ENCODE assay signal across 8 mouse cellular contexts in genomic region chr9:96952310-96952975, GRCm38 (mm10). TPM values are rescaled to one million over a fixed set of nuclear protein-coding genes. Genes with fewer than 3 reads are reported as not detected.
DNase-seq lines count a peak whose midpoint lies in the region; ATAC-seq lines count a peak whose summit lies in the region.
"Had no signal": no experiment of that assay in that cellular context is flagged by ENCODE, and none has a peak within 500 bp of the region (broad histone marks: within the 10 kb centered on the region; RNA-seq: fewer than 3 reads in every experiment).

No protein-coding gene starts in this region.

- no peaks in the 10 kb centered on the region for H3K27me3 ChIP-seq in intestine, embryonic 14.5 days (replicated peaks; ENCODE audit: control insufficient read depth, insufficient read depth, low read length)
- H3K27me3 ChIP-seq in forebrain, embryonic 15.5 days: no peaks in the 10 kb centered on the region
- H3K27me3 ChIP-seq: limb, embryonic 15.5 days had no signal

- no peak overlapping the region for H3K9ac ChIP-seq in intestine, embryonic 14.5 days (ENCODE audit: low read length)
- no peak overlapping the region for H3K9ac ChIP-seq in forebrain, embryonic 15.5 days (replicated peaks)
- H3K9ac ChIP-seq: limb, embryonic 15.5 days had no signal

- peak overlapping the region; percentile 51 for H3K27ac ChIP-seq in intestine, embryonic 14.5 days (ENCODE audit: low read depth)
- no peak overlapping the region for H3K27ac ChIP-seq in forebrain, embryonic 15.5 days (replicated peaks)
- H3K27ac ChIP-seq: limb, embryonic 15.5 days had no signal

- H3K9me3 ChIP-seq in intestine, embryonic 14.5 days (ENCODE audit: control insufficient read depth, low read length): no peaks in the 10 kb centered on the region
- no peaks in the 10 kb centered on the region for H3K9me3 ChIP-seq in forebrain, embryonic 15.5 days
- H3K9me3 ChIP-seq: limb, embryonic 15.5 days had no signal

- H3K36me3 ChIP-seq in intestine, embryonic 14.5 days (ENCODE audit: control insufficient read depth, insufficient read depth, low read length): no peaks in the 10 kb centered on the region
- no peaks in the 10 kb centered on the region for H3K36me3 ChIP-seq in forebrain, embryonic 15.5 days
- H3K36me3 ChIP-seq: limb, embryonic 15.5 days had no signal

- no peak overlapping the region for H3K4me2 ChIP-seq in intestine, embryonic 14.5 days (ENCODE audit: low read length)
- H3K4me2 ChIP-seq in forebrain, embryonic 15.5 days (replicated peaks): no peak overlapping the region
- H3K4me2 ChIP-seq: limb, embryonic 15.5 days had no signal

- peaks cover 27% of the 10 kb centered on the region for H3K4me1 ChIP-seq in intestine, embryonic 14.5 days (replicated peaks; ENCODE audit: control insufficient read depth, insufficient read depth, low read length)
- peaks cover 22% of the 10 kb centered on the region for H3K4me1 ChIP-seq in forebrain, embryonic 15.5 days

- WGBS in intestine, embryonic 14.5 days: 43% methylated on average over 9 of the region's 9 CpGs
- 87% methylated on average over 9 of the region's 9 CpGs for WGBS in forebrain, embryonic 15.5 days

- peak; percentile 22 to 65 for DNase-seq in layer of hippocampus, adult 18-20 months (ENCODE audit: low spot score in 2 of 2)
- DNase-seq in layer of hippocampus, postnatal 25 days (ENCODE audit: extremely low spot score in 1 of 2, low spot score in 1 of 2): no peak
- DNase-seq in 416B (ENCODE audit: low read depth): peak; percentile 82
- peak; percentile 21 for DNase-seq in CD4-positive helper T cell, adult 2 months (ENCODE audit: low read depth, low spot score)
- no peak for DNase-seq in intestine, embryonic 14.5 days (ENCODE audit: low spot score)
- DNase-seq in urinary bladder, adult 2 months (ENCODE audit: low spot score): no peak

- peak; percentile 45 for ATAC-seq in intestine, embryonic 14.5 days (replicated peaks; ENCODE audit: low FRiP score, low TSS enrichment, low read depth)
- ATAC-seq in forebrain, embryonic 15.5 days (replicated peaks): no peak

- no peak overlapping the region for H3K4me3 ChIP-seq in intestine, embryonic 14.5 days (ENCODE audit: low read depth, low read length)
- H3K4me3 ChIP-seq in forebrain, embryonic 15.5 days: no peak overlapping the region
- H3K4me3 ChIP-seq: limb, embryonic 15.5 days had no signal

RNA-seq across cellular contexts. Expression of gene Pxylp1, which starts 60.0 kb away (rescaled TPM):
- 10 to 100 TPM; 18.7 to 23.6 TPM for total RNA-seq in layer of hippocampus, adult 18-20 months (2021)
- total RNA-seq in layer of hippocampus, postnatal 25 days (2021): 10 to 100 TPM; 15.4 to 16.3 TPM
- polyA plus RNA-seq in intestine, embryonic 14.5 days (2014; fragmentation: Nextera tagmentation; extraction: Ambion mirVana): 56.2 and 67.0 TPM in 2 replicates
- polyA plus RNA-seq in urinary bladder, adult 2 months (2012; rRNA removed): 6.6 and 7.6 TPM in 2 replicates
- polyA plus RNA-seq in forebrain, embryonic 15.5 days (2015; fragmentation: Nextera tagmentation; extraction: Ambion mirVana): 33.8 and 36.6 TPM in 2 replicates

Comparison
In these comparisons a context has a peak if more than half of its experiments do, and no peak if none do; other contexts are left out.
1. DNase-seq: peak in layer of hippocampus, adult 18-20 months (2 of 2), 416B (single experiment) and CD4-positive helper T cell, adult 2 months (single experiment); none in layer of hippocampus, postnatal 25 days (0 of 2), intestine, embryonic 14.5 days (single experiment) and urinary bladder, adult 2 months (single experiment).